Mouse (Mus musculus) MEL (cell line): ENCODE results near the gene Ano2.

Experiments used
- CTCF ChIP-seq, 3 experiments: IDR thresholded peaks in 2 of 3; conservative IDR thresholded peaks in 1 of 3; 2 replicates each; pipeline ENCODE4 v1.5.1; 2011 to 2012; ENCODE audit warnings: low read length in 3 of 3, low read depth in 2 of 3, mild to moderate bottlenecking in 2 of 3, improper control_type of control experiment in 1 of 3, inconsistent platforms in 1 of 3, mixed read lengths in 1 of 3, moderate library complexity in 1 of 3; ENCODE audit not compliant: control insufficient read depth in 1 of 3, insufficient read depth in 1 of 3, poor library complexity in 1 of 3, severe bottlenecking in 1 of 3
- EP300 ChIP-seq, 2 experiments: IDR thresholded peaks; 2 replicates each; pipeline ENCODE4 v1.6.1; 2011; ENCODE audit warnings: improper control_type of control experiment in 2 of 2, low read length in 2 of 2, low read depth in 1 of 2, mild to moderate bottlenecking in 1 of 2
- GATA1 ChIP-seq: IDR thresholded peaks from 2 replicates; pipeline ENCODE4 v1.6.1; 2011; ENCODE audit warnings: low read depth, low read length, improper control_type of control experiment
- MAFK ChIP-seq: IDR thresholded peaks from 2 replicates; pipeline ENCODE4 v1.6.1; 2011; ENCODE audit warnings: low read depth, mild to moderate bottlenecking, low read length, improper control_type of control experiment, borderline replicate concordance
- MXI1 ChIP-seq: IDR thresholded peaks from 2 replicates; pipeline ENCODE4 v1.6.1; 2011; ENCODE audit warnings: mild to moderate bottlenecking, low read depth, low read length, improper control_type of control experiment
- POLR2A ChIP-seq, 2 experiments: IDR thresholded peaks; 2 replicates each; pipeline ENCODE4 v1.6.1; 2011 to 2012; ENCODE audit warnings: low read length in 2 of 2, mild to moderate bottlenecking in 2 of 2, control low read depth in 1 of 2, improper control_type of control experiment in 1 of 2, low read depth in 1 of 2, moderate library complexity in 1 of 2; ENCODE audit not compliant: control insufficient read depth in 1 of 2, insufficient read depth in 1 of 2, poor library complexity in 1 of 2
- TAL1 ChIP-seq: IDR thresholded peaks from 2 replicates; pipeline ENCODE4 v1.6.1; 2012; ENCODE audit warnings: mild to moderate bottlenecking, inconsistent platforms, low read length, moderate library complexity, mixed read lengths
- USF2 ChIP-seq, 2 experiments: IDR thresholded peaks; 2 replicates each; pipeline ENCODE4 v1.6.1; 2011 to 2012; ENCODE audit warnings: improper control_type of control experiment in 2 of 2, low read length in 2 of 2, borderline replicate concordance in 1 of 2, inconsistent platforms in 1 of 2, low read depth in 1 of 2, mild to moderate bottlenecking in 1 of 2; ENCODE audit not compliant: insufficient read depth in 1 of 2
- ZKSCAN1 ChIP-seq: IDR thresholded peaks from 2 replicates; pipeline ENCODE4 v1.6.1; 2012; ENCODE audit warnings: low read depth, mild to moderate bottlenecking, inconsistent platforms, low read length, improper control_type of control experiment, moderate library complexity
- ZMIZ1 ChIP-seq: IDR thresholded peaks from 2 replicates; pipeline ENCODE4 v1.6.1; 2012; ENCODE audit warnings: low read depth, mild to moderate bottlenecking, inconsistent platforms, low read length, improper control_type of control experiment, moderate library complexity

GRCm38 (mm10) chr6:125879306-125879705 lies 189.1 kb downstream of the Ano2 start:
- TF ChIP-seq MXI1: no peak
- TF ChIP-seq POLR2A (IDR thresholded peaks at IDR 0.05; ENCODE audit: control insufficient read depth in 1 of 2, insufficient read depth in 1 of 2, low read depth in 1 of 2, low read length in 2 of 2, poor library complexity in 1 of 2): no peak
- TF ChIP-seq ZMIZ1: no peak
- no peak for TF ChIP-seq MAFK
- no peak for TF ChIP-seq CTCF (IDR thresholded peaks at IDR 0.05 in 2 of 3, conservative IDR thresholded peaks at IDR 0.05 in 1 of 3; ENCODE audit: control insufficient read depth in 1 of 3, insufficient read depth in 1 of 3, low read depth in 2 of 3, low read length in 3 of 3, poor library complexity in 1 of 3, severe bottlenecking in 1 of 3)
- no peak for TF ChIP-seq USF2 (IDR thresholded peaks at IDR 0.05; ENCODE audit: borderline replicate concordance in 1 of 2, insufficient read depth in 1 of 2, low read depth in 1 of 2, low read length in 2 of 2)
- no peak for TF ChIP-seq EP300 (IDR thresholded peaks at IDR 0.05; ENCODE audit: low read depth in 1 of 2, low read length in 2 of 2)
- no peak for TF ChIP-seq GATA1
- TF ChIP-seq TAL1: no peak
- TF ChIP-seq ZKSCAN1: no peak
